ENCODE assay signal across 10 mouse cellular contexts in the genomic region with DNA sequence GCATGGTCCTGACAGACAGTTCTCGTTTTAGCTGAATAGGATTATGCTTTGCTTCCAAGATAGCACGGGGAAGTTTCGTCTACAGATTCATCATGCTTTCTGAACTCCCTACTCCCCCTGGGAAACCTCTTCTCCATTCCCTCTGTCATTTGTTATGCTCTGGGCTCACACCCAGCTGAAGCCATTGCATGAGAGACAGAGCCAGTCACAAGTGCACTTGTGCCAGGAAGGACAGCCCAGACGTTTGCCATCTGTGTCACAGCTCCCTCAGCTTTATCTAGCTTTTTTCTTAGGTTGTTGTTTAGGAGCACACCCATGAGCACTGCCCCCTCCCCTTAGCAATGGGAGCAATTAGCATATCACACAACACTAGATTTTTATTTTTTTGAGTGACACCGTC.
DNase-seq lines count a peak whose midpoint lies in the region; ATAC-seq and TF ChIP-seq lines count a peak whose summit lies in the region.
"Had no signal": no experiment of that assay in that cellular context is flagged by ENCODE, and none has a peak within 500 bp of the region (broad histone marks: within the 10 kb centered on the region; RNA-seq: fewer than 3 reads in every experiment).

No protein-coding gene starts in this region.

- peak; percentile 26 for DNase-seq in gastrocnemius, adult 18-20 months (ENCODE audit: low spot score)
- no peak for DNase-seq in gastrocnemius, postnatal 36 days
- no peak for DNase-seq in neural tube, embryonic 10.5 days (ENCODE audit: extremely low spot score, low spot score)
- peak; percentile 41 for DNase-seq in heart, postnatal 0 days (ENCODE audit: low spot score)
- peak; percentile 26 for DNase-seq in retina, embryonic 14.5 days (ENCODE audit: low spot score)
- no peak for DNase-seq in kidney, adult 11 months
- DNase-seq in kidney, adult 2 months = no peak
- DNase-seq: thymus, postnatal 25 days had no signal

- no peak for TF ChIP-seq EP300 in heart, postnatal 0 days (IDR thresholded peaks at IDR 0.05; ENCODE audit: low read depth)

- peaks cover under 1% of the 10 kb centered on the region; the same call in 1 of the 2 replicates for H3K4me1 ChIP-seq in neural tube, embryonic 12.5 days
- peaks cover 1% of the 10 kb centered on the region for H3K4me1 ChIP-seq in heart, postnatal 0 days (ENCODE audit: control insufficient read depth, insufficient read depth)
- no peaks in the 10 kb centered on the region for H3K4me1 ChIP-seq in kidney, adult 2 months (ENCODE audit: control insufficient read depth, insufficient read depth, low read length)

- H3K4me3 ChIP-seq in neural tube, embryonic 12.5 days = no peak overlapping the region
- no peak overlapping the region for H3K4me3 ChIP-seq in heart, postnatal 0 days (ENCODE audit: low read depth, low read length)
- H3K4me3 ChIP-seq in kidney, adult 2 months (ENCODE audit: insufficient read depth, low read depth, low read length) = no peak overlapping the region
- H3K4me3 ChIP-seq: heart, embryonic 13.5 days had no signal

- H3K9ac ChIP-seq in neural tube, embryonic 12.5 days = no peak overlapping the region
- H3K9ac ChIP-seq in heart, postnatal 0 days (replicated peaks; ENCODE audit: low read depth, low read length) = no peak overlapping the region
- H3K9ac ChIP-seq: heart, embryonic 13.5 days had no signal

- WGBS in neural tube, embryonic 12.5 days = 67% methylated on average over 5 of the region's 5 CpGs
- 29% methylated on average over 5 of the region's 5 CpGs for WGBS in heart, postnatal 0 days
- 64% methylated on average over 5 of the region's 5 CpGs for WGBS in kidney, adult 2 months

- intact Hi-C loops in gastrocnemius, postnatal 36 days (cut with DNase I) = loop anchor here (5.0 kb wide), 1 partner anchor 1039 kb away; no protein-coding TSS in a partner anchor

- H3K27ac ChIP-seq in neural tube, embryonic 12.5 days = no peak overlapping the region
- peak overlapping the region; percentile 30; the same call in 1 of the 2 replicates for H3K27ac ChIP-seq in heart, postnatal 0 days (ENCODE audit: low read depth)
- no peak overlapping the region for H3K27ac ChIP-seq in kidney, adult 2 months (ENCODE audit: insufficient read depth, low read depth, low read length)
- H3K27ac ChIP-seq: heart, embryonic 13.5 days had no signal

- H3K27me3 ChIP-seq in neural tube, embryonic 12.5 days (replicated peaks) = no peaks in the 10 kb centered on the region
- no peaks in the 10 kb centered on the region for H3K27me3 ChIP-seq in heart, postnatal 0 days (ENCODE audit: control insufficient read depth, insufficient read depth, low read length)
- no peaks in the 10 kb centered on the region for H3K27me3 ChIP-seq in kidney, adult 2 months (replicated peaks; ENCODE audit: control insufficient read depth, insufficient read depth, low read length)
- H3K27me3 ChIP-seq: heart, embryonic 13.5 days had no signal

- no peaks in the 10 kb centered on the region for H3K36me3 ChIP-seq in neural tube, embryonic 12.5 days
- no peaks in the 10 kb centered on the region for H3K36me3 ChIP-seq in heart, postnatal 0 days (replicated peaks; ENCODE audit: control insufficient read depth, insufficient read depth, low read length)
- H3K36me3 ChIP-seq in kidney, adult 2 months (ENCODE audit: control insufficient read depth, insufficient read depth, low read length) = no peaks in the 10 kb centered on the region
- H3K36me3 ChIP-seq: heart, embryonic 13.5 days had no signal

- no peaks in the 10 kb centered on the region for H3K9me3 ChIP-seq in neural tube, embryonic 12.5 days
- no peaks in the 10 kb centered on the region for H3K9me3 ChIP-seq in heart, postnatal 0 days (replicated peaks; ENCODE audit: control insufficient read depth, low read length)
- H3K9me3 ChIP-seq: heart, embryonic 13.5 days had no signal

- no peak for TF ChIP-seq POLR2A in kidney, adult 2 months (IDR thresholded peaks at IDR 0.05; ENCODE audit: low read depth, low read length)

- TF ChIP-seq CTCF in heart, postnatal 0 days (IDR thresholded peaks at IDR 0.05; ENCODE audit: low read depth) = no peak
- no peak for TF ChIP-seq CTCF in kidney, adult 2 months (conservative IDR thresholded peaks at IDR 0.05; ENCODE audit: insufficient read depth, insufficient read length, low read depth, low read length)

- H3K4me2 ChIP-seq in neural tube, embryonic 12.5 days (replicated peaks) = no peak overlapping the region
- H3K4me2 ChIP-seq in heart, postnatal 0 days (ENCODE audit: low read depth, low read length) = no peak overlapping the region
- H3K4me2 ChIP-seq: heart, embryonic 13.5 days had no signal

- 0 out of 2 replicates have a peak, but pooled peaks have one; percentile 21 for ATAC-seq in neural tube, embryonic 12.5 days (ENCODE audit: low FRiP score, low read depth)
- ATAC-seq in heart, postnatal 0 days (ENCODE audit: insufficient read depth, low read depth) = peak; percentile 33; the same call in 1 of the 2 replicates

Comparison
In these comparisons a context has a peak if more than half of its experiments do, and no peak if none do; other contexts are left out.
1. DNase-seq: peak in gastrocnemius, adult 18-20 months (single experiment), heart, postnatal 0 days (single experiment) and retina, embryonic 14.5 days (single experiment); none in gastrocnemius, postnatal 36 days (0 of 2), neural tube, embryonic 10.5 days (single experiment), kidney, adult 11 months (single experiment) and kidney, adult 2 months (single experiment).